Mouse (Mus musculus) frontal cortex, postnatal 10 days (tissue): ENCODE measurements at regions not wholly inside any gene's neighbourhood (a gene's known extent, or its start where the extent isn't known, plus 50 kb on each side); places are given as distances from the start of the nearest gene placed in this dataset.
A peak's percentile ranks its signal among the peaks of the same experiment; 100 is the strongest.

Experiments
- DNase-seq, 2 experiments: peaks; one replicate each; pipeline ENCODE4 v3.0.0; 2022; ENCODE audit warnings: low spot score in 2 of 2, mixed read lengths in 1 of 2

DNA sequence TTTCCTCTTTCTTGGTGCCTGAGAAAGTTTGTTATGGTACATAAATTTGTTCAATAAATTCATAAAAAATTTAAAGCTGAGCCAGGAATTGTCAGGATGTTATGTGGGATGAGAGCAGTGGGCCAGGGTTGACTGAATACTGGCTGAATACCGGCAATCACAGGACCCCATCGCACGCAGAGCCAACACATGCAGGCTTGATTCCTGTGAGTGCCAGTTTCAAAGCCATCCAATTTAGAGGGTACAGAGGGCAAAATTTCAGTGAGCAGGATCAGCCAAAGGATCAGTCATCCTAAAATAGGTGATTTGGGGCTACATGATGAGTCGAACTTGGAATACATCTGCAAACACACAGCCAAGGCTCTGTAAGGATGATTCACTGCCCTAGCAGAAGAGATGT, 583.6 kb upstream of the Nectin3 start:
- no peak for DNase-seq

GRCm38 (mm10) chr16:47080330-47080729, 582.0 kb upstream of the Nectin3 start:
- DNase-seq, result no peak

DNA sequence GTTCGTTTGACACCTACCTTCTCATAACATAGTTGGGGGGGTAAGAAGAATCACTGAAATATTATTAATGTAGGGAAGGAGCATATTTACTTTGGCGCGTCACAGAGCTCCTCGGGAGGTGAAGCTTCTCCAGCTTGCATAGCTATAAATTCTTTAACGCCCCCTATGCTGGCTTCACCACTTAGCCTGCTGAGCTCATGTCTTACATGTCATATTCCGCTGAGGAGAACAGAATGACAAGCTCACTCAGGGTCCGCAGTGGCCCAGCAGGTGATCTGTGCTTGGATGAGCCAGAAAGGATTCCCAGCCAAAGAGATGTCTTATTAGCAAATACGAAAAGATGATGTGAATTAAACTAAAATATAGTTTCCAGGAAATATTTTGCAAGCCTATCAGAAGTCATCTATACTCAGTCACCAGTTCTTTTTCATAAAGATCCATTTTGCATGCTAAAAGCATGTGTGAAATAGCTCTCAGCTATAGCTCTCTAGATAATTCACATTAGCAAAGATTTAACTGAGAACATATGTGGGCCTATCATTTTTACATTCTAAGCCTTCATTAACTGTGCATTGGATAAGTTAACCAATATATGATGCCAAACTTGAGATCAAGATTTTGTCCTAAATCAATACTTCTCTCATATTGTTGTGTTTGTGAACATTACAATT, 561.1 kb upstream of the Nectin3 start:
- no peak for DNase-seq

GRCm38 (mm10) chr16:47058811-47059210, 560.5 kb upstream of the Nectin3 start:
- no peak for DNase-seq

DNA sequence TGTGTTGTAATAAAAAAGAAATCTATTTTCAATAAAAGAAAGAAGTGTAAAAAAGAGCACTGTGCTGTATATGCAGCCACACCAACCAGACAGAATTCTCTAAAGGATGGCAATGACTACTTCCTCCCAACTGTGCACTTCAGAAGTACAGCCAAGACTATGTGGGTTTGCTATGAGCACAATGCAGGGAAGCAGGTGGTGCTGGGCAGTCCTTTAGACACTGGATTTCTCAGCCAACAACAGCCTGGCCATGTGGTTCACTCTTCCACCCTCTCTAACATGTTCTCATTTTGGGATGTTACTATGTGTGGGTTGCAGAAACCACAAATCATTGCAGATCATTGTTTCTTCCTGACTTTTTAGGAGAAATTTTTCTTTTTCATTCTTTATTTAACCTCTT, 527.6 kb upstream of the Nectin3 start:
- peak in 1 of 2 experiments; percentile 9 for DNase-seq

- no peak for DNase-seq
These were observed 519.2 kb upstream of the Nectin3 start for GRCm38 (mm10) chr16:47017486-47017885.

GRCm38 (mm10) chr16:46982910-46983600, 484.7 kb upstream of the Nectin3 start:
- no peak for DNase-seq

- no peak for DNase-seq
These were observed 484.1 kb upstream of the Nectin3 start for GRCm38 (mm10) chr16:46982272-46982909.

DNA sequence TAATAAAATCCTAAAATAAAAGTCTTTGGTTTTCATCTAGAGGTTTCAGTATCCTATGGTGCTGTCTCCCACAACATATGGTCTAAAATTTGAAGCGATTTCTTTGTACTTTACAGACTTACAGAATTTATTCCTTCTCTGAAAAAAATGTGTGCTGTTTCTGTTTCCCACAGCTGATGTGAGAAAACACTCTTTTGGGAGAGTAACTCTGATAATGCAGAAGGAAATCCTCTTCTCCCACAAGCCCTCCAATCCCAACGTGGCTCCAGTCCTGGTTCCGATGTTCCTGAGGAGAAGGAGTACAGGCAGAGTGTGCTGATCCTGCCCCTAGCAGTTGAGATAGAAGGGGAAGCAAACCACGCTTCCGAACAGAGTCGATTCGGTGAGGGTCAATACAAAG, 467.4 kb upstream of the Nectin3 start:
- no peak for DNase-seq

DNA sequence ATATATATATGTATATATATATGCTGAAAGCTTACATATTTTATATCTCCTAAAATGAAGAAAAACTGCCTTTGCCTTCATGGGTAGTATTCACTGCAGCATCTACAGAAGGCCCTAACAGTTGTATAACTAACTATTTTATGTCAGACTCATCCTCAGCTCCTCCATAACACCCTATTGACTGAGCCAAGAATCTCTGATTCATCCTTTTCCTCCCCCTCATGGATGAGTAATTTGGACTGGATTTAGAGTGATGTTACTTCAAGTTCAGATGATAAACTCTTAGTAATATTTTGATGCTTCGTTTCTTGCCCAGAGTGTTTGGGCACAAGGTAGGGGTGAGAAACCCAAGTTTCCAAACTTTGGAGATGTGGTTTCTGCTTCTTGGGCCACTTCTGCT, 458.7 kb upstream of the Nectin3 start:
- DNase-seq, result no peak

DNA sequence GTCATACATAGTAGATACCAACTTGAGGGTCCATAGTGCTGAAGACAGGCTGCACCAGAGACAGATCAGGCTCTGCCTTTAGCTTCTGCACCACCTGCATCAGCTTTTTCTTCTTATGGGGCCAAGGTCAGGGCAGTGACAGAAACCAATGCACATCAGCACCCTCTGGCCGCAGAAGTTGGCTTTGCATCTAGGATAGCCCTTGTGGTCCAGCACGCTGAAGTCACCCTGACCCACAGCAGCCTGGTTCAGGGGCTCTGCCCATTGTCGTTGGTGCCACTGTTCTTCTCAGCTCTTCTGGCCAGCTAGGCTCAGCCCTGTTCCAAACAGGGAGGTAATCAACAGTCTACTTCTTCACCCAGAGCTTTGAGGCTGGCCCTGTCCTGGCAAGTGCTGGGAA, 427.7 kb upstream of the Nectin3 start:
- DNase-seq, result no peak

DNA sequence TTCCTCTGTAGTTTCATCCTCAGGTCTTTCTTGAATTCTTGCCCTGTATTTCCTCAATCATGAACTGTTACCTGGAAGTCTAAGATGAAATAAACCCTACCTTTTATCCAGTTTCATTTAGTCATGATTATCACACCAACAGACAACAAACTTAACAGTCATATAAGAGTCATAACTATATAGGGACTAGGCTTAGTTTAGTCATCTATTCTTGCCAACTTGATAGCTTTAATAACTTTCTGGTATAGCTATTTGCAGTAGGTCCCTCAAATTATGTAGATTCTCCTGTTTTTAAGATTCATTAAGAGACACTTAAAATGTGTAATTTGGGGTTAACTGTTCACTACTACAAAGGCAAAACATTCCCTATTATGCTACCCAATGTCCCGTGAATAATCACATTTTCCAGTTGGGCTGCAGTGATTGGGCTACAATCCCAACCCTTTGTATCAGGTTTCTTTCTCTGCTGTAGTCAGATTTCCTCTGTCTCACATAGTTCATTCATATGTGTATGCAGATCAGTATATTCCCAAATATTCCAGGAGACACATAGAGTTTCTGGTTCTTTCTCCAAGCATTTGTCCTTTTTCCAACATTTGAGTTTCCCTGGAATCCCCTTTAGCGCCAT, 396.4 kb upstream of the Nectin3 start:
- DNase-seq, result no peak

DNA sequence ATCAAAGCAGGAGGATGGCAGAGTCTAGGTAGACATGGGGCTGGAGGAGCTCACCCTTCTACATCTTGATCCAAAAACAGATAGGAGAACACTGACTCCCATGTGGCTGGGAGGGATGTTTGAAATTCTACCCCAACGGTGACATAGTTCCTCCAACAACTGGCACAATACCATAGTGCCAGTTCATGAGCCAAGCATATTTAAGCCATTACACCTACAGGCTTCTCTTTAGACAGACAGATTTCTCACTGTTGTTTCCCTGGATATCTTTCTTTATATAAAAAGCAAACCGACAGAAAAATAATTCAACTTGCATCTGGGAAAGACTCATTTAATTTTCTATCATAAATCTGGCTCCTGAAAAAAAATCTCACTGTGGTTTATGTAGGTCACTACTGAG, 380.4 kb upstream of the Nectin3 start:
- no peak for DNase-seq

DNA sequence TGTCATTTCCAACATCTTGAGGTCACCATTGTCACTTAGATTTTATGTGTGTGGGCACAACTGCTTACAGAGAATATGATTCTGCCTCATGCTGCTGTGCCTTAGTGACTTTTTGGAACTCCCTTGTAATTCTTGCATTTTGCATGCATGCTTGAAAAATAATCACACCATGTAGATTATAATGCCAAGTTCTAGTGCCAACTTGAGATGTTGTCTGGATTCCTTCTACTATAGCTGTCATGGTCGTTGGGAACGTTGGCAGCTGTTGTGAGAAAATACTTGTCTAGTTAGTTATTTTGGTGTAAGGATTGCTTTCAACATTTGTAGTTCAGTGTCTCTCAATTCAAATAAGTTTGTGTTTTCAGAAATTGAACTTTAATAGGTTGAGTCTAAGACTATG, 365.6 kb upstream of the Nectin3 start:
- no peak for DNase-seq

GRCm38 (mm10) chr16:46849534-46849933, 351.2 kb upstream of the Nectin3 start:
- DNase-seq, result no peak

DNA sequence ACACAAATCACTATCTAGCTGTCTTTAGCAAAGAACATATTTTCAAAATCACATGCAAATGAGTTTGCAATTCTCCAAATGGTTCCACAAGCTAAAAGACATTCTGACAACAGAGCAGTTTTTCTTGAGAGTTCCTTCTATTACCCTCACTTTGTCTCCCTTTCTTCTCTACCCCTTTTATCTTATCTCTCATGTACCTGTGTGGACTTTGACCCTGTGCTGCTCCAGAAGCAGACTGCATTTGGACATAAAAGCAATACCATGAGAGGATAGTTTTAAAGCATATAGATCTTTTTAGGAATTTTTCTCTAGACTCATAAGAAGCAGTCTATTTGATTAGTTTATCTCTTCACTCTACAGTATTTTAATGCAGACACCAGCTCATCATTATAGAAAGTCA, 350.4 kb upstream of the Nectin3 start:
- no peak for DNase-seq

- no peak for DNase-seq
These were observed 349.5 kb upstream of the Nectin3 start for GRCm38 (mm10) chr16:46847707-46848356.

DNA sequence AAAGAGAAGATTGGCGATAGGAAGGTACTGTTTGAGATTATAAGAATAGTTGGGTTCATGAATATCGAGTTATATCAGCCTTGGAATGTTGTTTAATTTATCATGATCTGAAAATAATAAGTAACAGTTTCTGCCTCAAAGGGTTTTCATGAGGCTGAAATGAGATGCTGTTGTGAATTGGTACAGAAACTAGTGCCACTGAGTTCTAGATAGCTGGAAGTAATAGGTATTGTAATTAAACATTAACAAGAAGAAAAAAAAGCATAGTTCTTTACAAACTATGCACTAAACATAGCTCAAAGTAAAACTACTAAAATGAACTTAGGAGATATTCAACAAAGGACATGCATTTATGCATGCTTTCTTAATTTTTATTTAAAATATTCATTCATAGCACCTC, 342.9 kb upstream of the Nectin3 start:
- no peak for DNase-seq

GRCm38 (mm10) chr16:46840764-46841163, 342.4 kb upstream of the Nectin3 start:
- no peak for DNase-seq

- no peak for DNase-seq
These were observed 326.8 kb upstream of the Nectin3 start for GRCm38 (mm10) chr16:46825147-46825546.

- no peak for DNase-seq
These were observed 324.4 kb upstream of the Nectin3 start for GRCm38 (mm10) chr16:46822753-46823152.

DNA sequence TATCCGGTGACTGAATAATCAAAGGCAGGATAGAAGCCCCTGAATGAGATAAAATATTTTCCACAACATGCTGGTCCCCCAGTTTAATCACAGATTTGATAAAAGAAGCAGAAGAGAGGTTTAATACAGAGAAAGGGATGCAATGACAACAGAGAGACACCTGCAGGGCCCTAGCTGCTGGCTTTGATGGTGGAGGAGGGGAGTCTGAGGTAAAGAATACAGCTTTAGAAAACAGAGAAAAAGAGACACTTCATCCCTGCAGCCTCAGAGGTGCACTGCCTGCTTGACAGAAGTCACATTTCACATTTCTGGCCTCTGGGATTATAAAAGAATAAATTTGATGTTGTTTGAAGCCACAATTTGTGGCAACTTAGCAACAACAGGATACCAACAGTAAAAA, 319.9 kb upstream of the Nectin3 start:
- DNase-seq, result no peak
